Mouse (Mus musculus) hindbrain, postnatal 0 days (tissue): ENCODE measurements around the gene Tril. TPM values are rescaled to one million over a fixed set of nuclear protein-coding genes. Genes with fewer than 3 reads are reported as not detected.

Source experiments
- ATAC-seq: fragments of 200-750 bp; cut with Nextera tagmentation; 2 replicates; pipeline ENCODE4 v1.8.0; 2017; ENCODE audit warnings: mild to moderate bottlenecking, moderate TSS enrichment, moderate library complexity
- DNase-seq: peaks from one replicate; pipeline ENCODE4 v3.0.0-alpha.2; 2015; ENCODE audit warnings: low spot score
- H3K27ac ChIP-seq: fragments of 300-500 bp; sonication (generic); 2 replicates; pipeline ENCODE4 v1.5.1; 2014; ENCODE audit warnings: mild to moderate bottlenecking
- H3K27me3 ChIP-seq: fragments of 300-500 bp; sonication (generic); 2 replicates; pipeline ENCODE4 v1.6.1; 2014; ENCODE audit warnings: low read length, mixed read lengths; ENCODE audit not compliant: insufficient read depth
- H3K36me3 ChIP-seq: fragments of 300-500 bp; sonication (generic); 2 replicates; pipeline ENCODE4 v1.6.1; 2014; ENCODE audit warnings: low read length, mixed read lengths; ENCODE audit not compliant: insufficient read depth
- H3K4me1 ChIP-seq: fragments of 300-500 bp; sonication (generic); 2 replicates; pipeline ENCODE4 v1.6.1; 2014; ENCODE audit warnings: antibody characterized with exemption, low read length, mixed read lengths; ENCODE audit not compliant: insufficient read depth
- H3K4me2 ChIP-seq: fragments of 300-500 bp; sonication (generic); 2 replicates; pipeline ENCODE4 v1.6.1; 2014; ENCODE audit warnings: low read depth, mild to moderate bottlenecking, low read length, moderate library complexity, mixed read lengths
- H3K4me3 ChIP-seq: fragments of 300-500 bp; sonication (generic); 2 replicates; pipeline ENCODE4 v1.5.1; 2014; ENCODE audit warnings: low read length
- H3K9ac ChIP-seq: fragments of 300-500 bp; sonication (generic); replicated peaks from 2 replicates; pipeline ENCODE4 v1.6.1; 2014; ENCODE audit warnings: mild to moderate bottlenecking, low read length, moderate library complexity, mixed read lengths
- H3K9me3 ChIP-seq: fragments of 300-500 bp; sonication (generic); 2 replicates; pipeline ENCODE4 v1.6.1; 2016; ENCODE audit warnings: low read length, mixed read lengths
- CTCF ChIP-seq: IDR thresholded peaks from 2 replicates; pipeline ENCODE4 v1.5.1; 2016; ENCODE audit warnings: antibody characterized with exemption, control low read depth, low read depth
- WGBS: fragments of 180-500 bp; shearing (Covaris S2); extraction: QIAGEN DNeasy Blood & Tissue Kit; methylation state at CpG from one replicate; pipeline ENCODE4 v1.1.7; 2014; 5-methylcytosine and 5-hydroxymethylcytosine counted together
- polyA plus RNA-seq: library from polyadenylated mRNA; unstranded; fragments of >200 nt; fragmentation: Nextera tagmentation; extraction: Ambion mirVana; gene quantifications from 2 replicates; pipeline ENCODE4 v1.2.1, GENCODE M21; 2015
- total RNA-seq: library from RNA; depleted of rRNA; stranded (reverse); fragments of >200 nt; gene quantifications from 2 replicates; pipeline ENCODE4 v1.2.3, GENCODE M21; 2014

Gene Tril
- total and polyA plus RNA-seq, 2 experiments from 2014 or later: 35.9 to 73.8 TPM

DNA sequence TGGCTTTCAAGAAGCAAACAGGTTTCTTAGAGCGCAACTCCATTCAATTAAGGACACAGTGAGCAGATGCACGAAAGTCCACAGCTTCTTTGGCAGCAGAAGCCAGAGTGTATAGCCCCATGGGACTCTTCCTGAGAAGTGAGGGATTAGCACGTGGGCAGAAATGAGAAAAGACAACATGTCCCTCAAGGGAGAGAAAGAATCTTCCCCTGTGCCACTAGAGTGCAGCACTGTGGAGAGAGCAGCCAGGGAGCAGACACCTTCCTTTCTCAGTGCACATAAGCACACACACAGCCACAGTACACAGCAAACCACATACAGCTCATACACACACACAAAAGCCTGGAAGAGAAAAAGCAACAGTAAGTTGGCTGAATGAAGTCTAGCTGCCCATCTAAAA lies 8.4 kb downstream of the Tril start:
- ATAC-seq (no peak), DNase-seq (no peak)
- Histone ChIP-seq H3K9me3 (no peaks in the 10 kb centered on the region), H3K27ac (no peak overlapping the region), H3K4me1 (0 out of 2 replicates have a peak, but pooled peaks cover 4% of the 10 kb centered on the region), H3K36me3 (no peaks in the 10 kb centered on the region), H3K4me2 (no peak overlapping the region), H3K27me3 (no peaks in the 10 kb centered on the region), H3K4me3 (no peak overlapping the region), H3K9ac (no peak overlapping the region)
- TF ChIP-seq CTCF: peak; percentile 54
- WGBS: 50% methylated on average over 3 of the region's 3 CpGs

DNA sequence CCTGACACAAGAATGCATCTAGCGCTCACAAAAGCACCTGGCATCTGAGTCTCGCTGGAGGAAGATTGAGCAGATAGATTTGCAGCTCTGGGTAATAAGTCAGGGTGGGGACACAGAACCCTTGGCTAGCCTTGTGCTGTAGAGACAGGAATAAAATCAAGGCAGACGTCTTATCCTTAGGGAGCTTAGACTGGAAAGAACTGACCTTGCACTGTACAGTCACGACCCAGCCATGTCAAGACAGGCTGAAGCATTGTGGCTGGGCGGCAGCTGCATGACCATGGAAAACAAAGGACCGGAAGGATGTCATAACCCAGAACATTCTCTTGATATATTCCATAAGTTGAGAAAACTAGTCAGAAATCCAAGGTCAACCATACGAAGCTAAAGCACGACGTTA lies 11.8 kb downstream of the Tril start:
- Histone ChIP-seq H3K27ac (no peak overlapping the region), H3K27me3 (no peaks in the 10 kb centered on the region), H3K9me3 (no peaks in the 10 kb centered on the region), H3K4me2 (no peak overlapping the region), H3K9ac (no peak overlapping the region), H3K36me3 (no peaks in the 10 kb centered on the region), H3K4me1 (no peaks in the 10 kb centered on the region), H3K4me3 (no peak overlapping the region)
- no peak for TF ChIP-seq CTCF
- no peak for ATAC-seq
- no peak for DNase-seq
- WGBS: 85% methylated on average over 9 of the region's 9 CpGs

GRCm38 (mm10) chr6:53807185-53807584 lies 13.4 kb downstream of the Tril start:
- Histone ChIP-seq H3K4me1 (peaks cover 1% of the 10 kb centered on the region), H3K9ac (no peak overlapping the region), H3K27ac (no peak overlapping the region), H3K36me3 (no peaks in the 10 kb centered on the region), H3K4me2 (no peak overlapping the region), H3K9me3 (no peaks in the 10 kb centered on the region), H3K4me3 (no peak overlapping the region), H3K27me3 (no peaks in the 10 kb centered on the region)
- no peak for ATAC-seq
- 65% methylated on average over 3 of the region's 3 CpGs for WGBS
- no peak for DNase-seq
- no peak for TF ChIP-seq CTCF

DNA sequence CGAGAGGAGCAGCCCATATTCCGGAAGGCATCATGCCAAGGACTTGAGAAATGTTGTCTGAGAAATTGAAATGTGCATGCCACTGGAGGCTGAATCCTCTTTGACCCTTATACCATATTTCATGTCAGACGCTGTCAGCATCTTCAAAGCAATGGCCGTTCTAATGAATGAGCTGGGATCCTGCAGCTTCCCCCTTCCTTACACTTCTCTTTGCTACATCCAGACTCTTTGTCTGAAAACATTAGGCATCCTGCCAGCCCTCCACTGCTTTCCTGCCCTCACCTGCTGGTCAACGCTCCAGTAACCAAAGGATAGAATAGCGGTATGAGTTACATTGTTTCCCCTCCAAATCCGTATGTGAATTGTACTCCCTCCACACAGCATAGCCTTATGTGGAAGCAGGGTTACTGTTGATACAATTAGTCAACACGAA lies 14.0 kb downstream of the Tril start:
- Histone ChIP-seq H3K9ac (no peak overlapping the region), H3K4me1 (peaks cover 5% of the 10 kb centered on the region), H3K4me3 (no peak overlapping the region), H3K36me3 (no peaks in the 10 kb centered on the region), H3K27me3 (no peaks in the 10 kb centered on the region), H3K27ac (no peak overlapping the region), H3K4me2 (no peak overlapping the region), H3K9me3 (no peaks in the 10 kb centered on the region)
- peak; percentile 52 for DNase-seq
- no peak for TF ChIP-seq CTCF
- 31% methylated on average over 8 of the region's 8 CpGs for WGBS
- 0 out of 2 replicates have a peak, but pooled peaks have one; percentile 7 for ATAC-seq

DNA sequence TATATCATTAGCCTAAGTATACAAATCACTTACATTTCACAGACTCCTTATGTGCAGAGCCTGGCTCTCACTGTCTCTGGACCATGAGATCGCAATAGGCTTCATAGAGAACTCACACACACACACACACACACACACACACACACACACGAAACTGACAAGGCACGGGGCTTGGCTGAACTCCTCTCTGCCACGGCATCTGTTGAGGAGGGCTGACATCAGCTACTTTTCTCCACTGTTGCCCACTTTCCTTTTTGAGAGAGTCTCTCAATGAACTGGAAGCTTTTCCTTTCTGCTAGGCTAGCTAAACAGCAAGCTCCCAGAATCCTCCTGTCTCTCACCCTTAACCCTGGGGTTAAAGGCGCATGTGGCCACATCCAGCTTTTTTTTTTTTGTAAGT lies 14.6 kb downstream of the Tril start:
- Histone ChIP-seq H3K9me3 (no peaks in the 10 kb centered on the region), H3K9ac (no peak overlapping the region), H3K36me3 (no peaks in the 10 kb centered on the region), H3K27me3 (no peaks in the 10 kb centered on the region), H3K27ac (no peak overlapping the region), H3K4me2 (no peak overlapping the region), H3K4me3 (no peak overlapping the region), H3K4me1 (peaks cover 5% of the 10 kb centered on the region)
- WGBS: 74% methylated on average over 5 of the region's 5 CpGs
- DNase-seq: no peak
- TF ChIP-seq CTCF: no peak
- ATAC-seq: no peak

DNA sequence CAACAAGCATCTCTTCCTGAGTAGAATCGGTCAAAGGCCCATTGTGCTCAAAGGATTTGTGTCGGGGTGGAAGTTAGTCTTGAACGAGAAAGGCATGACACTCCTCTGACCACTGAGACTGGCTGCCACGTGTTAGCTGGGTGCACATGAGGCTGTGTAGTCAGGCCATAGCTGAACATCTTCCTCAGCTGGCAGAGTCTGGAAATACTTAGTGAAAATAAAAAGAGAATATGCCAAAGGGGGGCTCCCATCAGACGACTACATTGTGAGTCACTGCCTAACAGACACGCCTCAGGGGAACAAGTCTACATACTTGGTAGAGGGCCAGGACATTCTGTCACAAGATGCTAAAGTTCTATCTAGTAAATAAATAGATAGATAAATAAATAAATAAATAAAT lies 16.5 kb downstream of the Tril start:
- no peaks in the 10 kb centered on the region for H3K9me3 ChIP-seq
- no peak for TF ChIP-seq CTCF
- peaks cover 5% of the 10 kb centered on the region for H3K4me1 ChIP-seq
- H3K4me3 ChIP-seq: no peak overlapping the region
- DNase-seq: no peak
- H3K36me3 ChIP-seq: no peaks in the 10 kb centered on the region
- 82% methylated on average over 6 of the region's 6 CpGs for WGBS
- no peak overlapping the region for H3K27ac ChIP-seq
- no peak overlapping the region for H3K9ac ChIP-seq
- ATAC-seq: no peak
- no peaks in the 10 kb centered on the region for H3K27me3 ChIP-seq
- H3K4me2 ChIP-seq: no peak overlapping the region

DNA sequence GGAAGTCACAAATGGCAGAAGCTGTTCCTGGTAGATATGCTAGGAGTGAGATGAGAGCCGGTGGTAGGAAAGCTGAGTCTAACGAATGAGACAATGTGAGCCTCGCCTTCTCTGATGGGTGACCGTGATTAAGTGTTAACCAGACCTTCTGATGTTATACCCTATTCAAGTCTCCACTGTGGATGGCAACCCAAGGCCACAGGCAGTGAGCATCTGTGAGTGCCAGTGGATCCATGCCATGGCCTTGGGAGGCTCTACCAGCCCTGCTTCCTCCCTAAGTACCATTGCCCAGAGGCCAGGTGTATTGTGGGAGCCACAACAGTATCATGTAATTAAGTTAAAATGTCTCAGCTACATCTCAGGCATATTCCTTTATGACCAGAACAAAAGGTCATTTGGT lies 17.1 kb downstream of the Tril start:
- Histone ChIP-seq H3K27ac (no peak overlapping the region), H3K4me3 (no peak overlapping the region), H3K9ac (no peak overlapping the region), H3K27me3 (no peaks in the 10 kb centered on the region), H3K36me3 (no peaks in the 10 kb centered on the region), H3K4me2 (no peak overlapping the region), H3K4me1 (peaks cover 5% of the 10 kb centered on the region), H3K9me3 (no peaks in the 10 kb centered on the region)
- no peak for ATAC-seq
- DNase-seq: no peak
- 98% methylated on average over 4 of the region's 4 CpGs for WGBS
- TF ChIP-seq CTCF: no peak
